Mouse (Mus musculus) CD8-positive naive resting alpha-beta T cell, adult 2 months (primary cell): ENCODE results near the gene Id3.

Source experiments
- DNase-seq, 2 experiments: peaks; one replicate each; pipeline ENCODE4 v3.0.0; 2022; ENCODE audit warnings: low read depth in 2 of 2, low spot score in 2 of 2

Gene Id3

DNA sequence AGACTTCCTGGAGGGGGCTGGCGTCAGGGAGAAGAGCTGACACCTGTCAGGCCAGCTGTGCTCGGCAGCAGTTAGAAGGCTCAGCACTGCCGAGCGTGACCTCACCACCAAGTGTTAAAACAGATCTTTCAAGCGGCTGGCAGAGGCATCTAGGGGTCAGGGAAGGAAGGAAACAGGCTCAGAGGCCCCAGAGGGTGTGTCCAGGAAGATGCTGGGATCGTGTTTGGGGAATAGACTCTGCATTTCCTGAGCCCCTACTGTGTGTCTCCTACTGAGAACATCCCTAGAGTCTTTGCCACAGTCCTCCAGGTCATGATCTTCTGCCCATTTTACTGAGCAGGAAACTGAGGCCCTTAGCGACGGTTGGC lies 33.9 kb downstream of the Id3 start:
- DNase-seq: no peak

- DNase-seq: peak in 1 of 2 experiments; percentile 23
Observed at GRCm38 (mm10) chr4:136177612-136178474, 34.5 kb downstream of the Id3 start.

DNA sequence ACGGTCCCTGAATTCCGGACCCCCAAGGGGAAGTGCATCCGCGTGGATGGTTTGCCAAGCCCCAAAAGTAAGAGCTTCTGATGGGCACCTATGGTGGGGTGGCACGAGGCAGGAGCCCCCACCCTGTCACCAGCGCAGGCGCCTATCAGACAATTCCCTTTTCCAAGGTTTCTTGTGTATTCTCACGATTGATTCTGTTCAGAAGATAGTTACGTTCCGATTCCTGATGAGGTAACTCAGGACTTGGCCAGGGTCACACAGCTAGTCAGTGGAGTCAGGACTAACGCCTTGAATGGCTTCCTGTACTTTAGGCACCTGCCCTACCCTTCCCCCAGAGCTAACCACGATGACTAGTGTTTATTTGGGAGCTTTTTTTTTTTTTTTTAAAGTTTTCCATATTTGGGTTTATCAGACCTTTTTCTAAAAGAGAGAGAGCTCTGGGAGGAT lies 35.2 kb downstream of the Id3 start:
- DNase-seq: no peak

DNA sequence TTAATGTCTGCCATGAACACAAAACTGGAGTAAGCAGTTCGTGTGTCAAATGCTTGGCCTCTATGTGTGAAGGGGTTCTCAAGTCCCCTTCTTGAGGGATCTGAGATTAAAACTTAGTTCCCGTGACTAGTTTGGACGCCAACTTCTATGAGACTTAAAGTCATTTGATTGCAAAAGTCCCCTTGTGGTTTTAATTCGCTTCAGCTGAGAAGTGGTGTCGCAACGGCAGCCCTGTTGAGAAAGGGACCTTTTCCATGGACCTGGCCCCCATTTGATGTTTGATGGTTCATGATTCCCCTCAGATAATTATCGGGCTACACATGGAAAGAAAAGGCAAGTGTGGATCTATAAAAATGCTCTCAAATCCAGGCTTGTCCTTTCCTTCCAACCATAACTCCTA lies 36.2 kb downstream of the Id3 start:
- no peak for DNase-seq

- peak; percentile 91 to 95 for DNase-seq
Observed at GRCm38 (mm10) chr4:136179998-136180397, 36.7 kb downstream of the Id3 start.

GRCm38 (mm10) chr4:136180408-136181330 lies 37.4 kb downstream of the Id3 start:
- DNase-seq: peak; percentile 75 to 77

DNA sequence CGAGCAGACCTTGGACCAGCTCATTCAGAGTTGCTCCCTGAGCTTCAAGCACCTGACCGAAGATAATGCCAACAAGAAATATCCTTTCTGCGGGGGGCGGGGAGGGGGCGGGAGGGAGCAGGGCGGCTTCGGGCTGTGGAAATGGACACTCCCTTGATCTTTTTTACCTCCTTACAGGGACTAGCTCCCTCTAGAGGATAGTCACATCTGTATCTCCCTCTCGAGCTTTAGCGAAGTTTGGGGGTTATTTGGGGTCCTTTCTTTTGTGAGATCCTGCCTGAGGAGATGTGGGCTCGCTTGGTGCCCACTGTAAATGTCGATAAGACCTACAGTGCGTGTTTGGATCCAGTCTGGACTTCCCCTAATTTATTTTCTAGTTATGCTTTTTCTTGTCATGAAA lies 38.1 kb downstream of the Id3 start:
- no peak for DNase-seq

GRCm38 (mm10) chr4:136185375-136185774 lies 42.1 kb downstream of the Id3 start:
- no peak for DNase-seq

DNA sequence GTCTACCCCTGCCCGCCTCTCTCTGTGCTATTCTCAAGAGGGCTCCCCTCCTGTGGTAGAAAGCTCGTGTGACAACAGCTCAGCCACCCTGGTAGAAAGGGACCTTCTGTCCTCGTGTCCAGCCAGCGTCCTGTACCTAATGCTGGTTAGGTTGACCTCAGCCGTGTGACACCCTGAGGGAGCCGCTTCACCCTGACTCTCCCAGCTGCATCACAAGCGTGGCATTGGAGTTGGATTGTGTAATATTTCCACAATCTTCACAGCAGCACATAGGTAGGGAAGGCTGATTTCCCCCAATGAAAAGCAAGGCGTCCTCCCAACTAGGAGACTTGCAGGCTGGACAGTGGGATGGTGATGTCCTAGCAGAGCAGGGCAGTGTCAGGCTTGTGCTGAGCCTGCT lies 43.0 kb downstream of the Id3 start:
- DNase-seq: no peak

GRCm38 (mm10) chr4:136186739-136187472 lies 43.6 kb downstream of the Id3 start:
- no peak for DNase-seq

DNA sequence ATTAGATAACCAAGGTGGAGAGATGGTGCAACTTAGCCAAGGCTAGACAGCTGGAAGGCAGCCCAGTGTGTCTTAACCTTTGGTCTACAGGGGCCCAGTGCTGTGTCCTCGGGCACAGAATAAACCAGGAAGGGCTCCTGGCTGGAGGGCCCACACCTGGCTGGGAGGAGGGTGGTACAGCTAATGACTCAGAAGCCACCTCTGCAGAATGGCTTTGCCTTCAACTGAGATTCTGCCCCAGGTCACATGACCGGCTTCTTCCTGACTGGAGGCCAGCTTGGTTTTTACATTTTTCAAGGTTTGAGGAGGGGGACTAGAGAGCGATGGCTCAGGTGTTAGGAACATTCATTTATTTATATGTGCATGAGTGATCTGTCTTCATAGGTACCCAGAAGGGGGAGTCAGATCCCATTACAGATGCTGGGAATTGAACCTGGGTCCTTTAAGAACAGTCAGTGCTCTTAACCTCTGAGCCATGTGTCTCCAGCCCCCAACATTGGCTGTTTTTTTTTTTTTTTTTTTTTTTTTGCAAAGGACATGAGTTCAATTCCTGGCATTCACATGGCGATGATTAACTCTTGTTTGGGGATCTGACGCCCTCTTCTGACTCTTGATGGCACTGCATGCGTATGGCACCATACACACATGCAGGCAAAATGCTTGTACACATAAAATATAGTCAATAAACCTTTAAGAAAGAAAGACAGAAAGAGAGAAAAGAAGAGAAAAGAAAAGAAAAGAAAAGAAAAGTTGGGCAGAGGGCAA lies 45.9 kb downstream of the Id3 start:
- DNase-seq: no peak

DNA sequence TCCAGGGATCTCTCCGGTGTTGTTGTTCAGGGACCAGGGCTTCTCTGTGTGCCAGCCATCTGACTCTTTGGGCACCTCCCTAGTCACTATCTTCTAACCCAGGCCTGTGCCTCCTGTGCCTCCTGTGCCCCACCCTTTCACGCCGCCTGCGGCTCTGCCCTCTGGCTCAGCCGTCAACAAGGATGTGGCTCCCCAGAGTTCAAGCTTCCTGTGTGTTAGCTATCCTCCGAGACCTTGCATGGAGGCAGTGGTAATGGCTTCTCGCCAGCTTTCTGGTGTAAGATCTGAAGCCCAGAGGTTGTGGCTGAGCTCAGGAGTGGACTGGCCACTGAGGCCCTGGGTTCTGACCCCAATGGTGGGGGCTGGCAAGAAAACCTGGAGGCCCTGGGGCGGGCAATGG lies 46.6 kb downstream of the Id3 start:
- DNase-seq: peak; percentile 57 to 67

DNA sequence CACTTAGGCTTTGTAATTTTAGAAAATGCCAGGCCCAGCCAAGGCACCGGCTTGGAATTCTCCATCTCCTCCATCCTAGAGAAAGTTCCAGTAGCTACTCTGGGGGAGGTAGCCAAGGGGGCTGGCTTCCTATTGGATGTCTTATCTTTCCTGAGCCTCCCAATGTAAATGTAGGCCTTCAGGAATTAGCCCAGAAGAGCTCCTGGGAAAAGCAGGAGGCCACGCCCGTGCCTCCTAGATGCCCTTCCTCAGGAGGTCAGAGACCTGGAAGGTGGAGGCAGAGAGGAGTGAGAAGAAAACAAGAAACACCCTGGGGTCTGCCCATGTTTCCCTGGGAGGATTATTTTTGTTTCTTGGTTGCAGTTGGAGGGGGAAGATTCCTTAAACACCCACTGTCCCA lies 50.3 kb downstream of the Id3 start:
- no peak for DNase-seq

DNA sequence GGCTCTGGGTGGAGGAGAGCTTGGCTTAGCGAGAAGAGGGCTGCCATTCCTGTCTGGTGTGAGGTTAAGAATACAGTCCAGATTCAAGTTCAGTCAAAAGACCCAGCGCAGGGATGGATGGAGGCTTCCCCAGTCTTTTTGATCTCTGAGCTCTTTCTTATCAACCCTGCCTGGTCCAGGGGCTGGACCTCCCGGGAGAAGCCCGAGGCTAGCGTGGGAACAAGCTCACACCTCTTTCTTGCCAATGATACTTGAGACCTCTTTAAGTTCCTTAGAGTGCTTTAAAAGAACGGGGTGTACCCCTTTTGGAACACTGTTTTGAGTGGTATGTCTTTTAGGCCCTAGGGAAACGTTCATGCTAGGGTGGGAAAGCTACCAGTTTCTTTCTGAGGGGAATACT lies 51.7 kb downstream of the Id3 start:
- DNase-seq: no peak
